Mouse (Mus musculus) thymus, adult 2 months (tissue): ENCODE results near the gene Carmil3.

Experiments used
- CTCF ChIP-seq: fragments of 200-500 bp; IDR thresholded peaks from 2 replicates; pipeline ENCODE4 v1.5.1; 2012; ENCODE audit warnings: mild to moderate bottlenecking, control low read depth, low read length, moderate library complexity, borderline replicate concordance; ENCODE audit not compliant: control insufficient read depth, poor library complexity, insufficient read depth; ENCODE audit errors: extremely low read depth
- POLR2A ChIP-seq: fragments of 200-500 bp; IDR thresholded peaks from 2 replicates; pipeline ENCODE4 v1.6.1; 2012; ENCODE audit warnings: mild to moderate bottlenecking, low read length, control low read depth, moderate library complexity; ENCODE audit not compliant: control insufficient read depth, poor library complexity, insufficient read depth; ENCODE audit errors: extremely low read depth

- TF ChIP-seq CTCF, result no peak
- TF ChIP-seq POLR2A, result no peak
Observed at GRCm38 (mm10) chr14:55540787-55541321, 50.4 kb downstream of the Carmil3 start.
